Mouse (Mus musculus) urinary bladder, postnatal 25 days (tissue): Measurements from ENCODE around the gene Lpar4.

ENCODE experiments used
- DNase-seq: peaks from one replicate; pipeline ENCODE4 v3.0.0; 2022; ENCODE audit warnings: low spot score

Lpar4 gene

GRCm38 (mm10) chrX:106920175-106920827 is at the start of gene Lpar4:
Gene Lpar4, plus strand, starts transcription at chrX:106920625.
- DNase-seq = peak; percentile 2

DNA sequence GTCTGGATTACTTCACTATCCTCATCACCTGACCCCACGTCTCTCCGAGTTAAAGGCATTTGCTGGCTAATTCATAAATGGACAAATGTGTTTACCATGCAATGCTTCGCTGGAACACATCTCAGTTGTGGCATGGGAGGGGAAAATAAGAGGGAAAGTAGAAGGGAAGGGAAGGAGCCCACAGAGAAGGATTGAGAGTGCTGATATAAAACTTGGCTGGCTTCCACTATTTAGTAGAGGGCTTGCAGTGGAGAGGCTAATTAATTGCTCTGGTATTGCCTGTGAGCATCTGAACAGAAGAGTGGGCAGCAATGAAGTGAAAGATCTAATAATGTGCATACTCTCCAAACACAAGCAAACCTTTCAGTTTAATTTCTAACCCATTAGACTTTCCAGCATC is 49.0 kb upstream of the Lpar4 start:
- no peak for DNase-seq

- DNase-seq = no peak
Observed at GRCm38 (mm10) chrX:106871894-106872293, 48.5 kb upstream of the Lpar4 start.

DNA sequence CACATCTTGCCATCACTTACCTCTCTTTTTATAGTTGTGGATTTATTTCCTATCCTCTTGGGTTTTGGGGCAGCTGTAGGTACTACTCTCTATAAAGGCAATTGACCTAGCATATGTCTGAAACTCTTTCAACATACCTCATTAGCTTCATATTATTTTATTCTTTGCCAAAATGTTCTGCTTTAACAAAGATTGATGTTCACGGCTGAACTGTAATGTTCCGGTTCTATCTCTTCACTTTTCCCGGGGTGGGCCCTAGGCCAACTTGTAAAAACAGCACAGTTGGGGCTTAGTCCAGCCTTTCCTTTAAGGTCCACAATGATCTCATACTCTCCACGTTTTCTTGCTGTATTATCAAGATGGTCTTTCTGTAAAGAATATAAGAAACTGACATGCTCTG is 48.1 kb upstream of the Lpar4 start:
- no peak for DNase-seq

DNA sequence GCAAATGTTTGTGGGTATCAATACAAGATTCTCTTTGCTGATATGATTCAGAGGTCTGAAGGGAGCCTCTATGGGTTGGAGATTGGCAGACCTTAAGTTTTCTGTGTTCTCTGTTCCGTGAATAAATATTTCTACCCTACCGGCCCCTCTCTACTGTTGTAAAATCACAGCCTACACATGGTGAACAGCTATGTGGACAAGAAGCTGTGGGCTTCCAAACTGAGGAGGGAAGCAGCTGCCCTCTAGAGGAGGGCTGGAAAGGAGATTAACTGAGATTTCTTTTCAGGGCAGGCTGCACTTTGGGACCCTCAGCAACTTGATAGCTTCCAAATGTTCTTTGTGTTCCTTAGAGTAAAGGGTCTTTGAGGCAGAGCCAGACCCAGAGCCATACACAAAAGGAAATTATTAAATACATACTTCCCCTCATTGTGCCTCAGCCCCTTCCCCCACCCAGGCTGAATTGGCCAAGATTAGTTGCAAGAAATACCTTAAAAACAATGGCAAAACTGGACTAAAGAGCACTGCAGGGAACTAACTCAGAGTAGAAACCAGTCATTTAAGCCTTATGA is 22.6 kb upstream of the Lpar4 start:
- no peak for DNase-seq

- no peak for DNase-seq
Observed at GRCm38 (mm10) chrX:106920828-106921619, 599 bp downstream of the Lpar4 start.

DNA sequence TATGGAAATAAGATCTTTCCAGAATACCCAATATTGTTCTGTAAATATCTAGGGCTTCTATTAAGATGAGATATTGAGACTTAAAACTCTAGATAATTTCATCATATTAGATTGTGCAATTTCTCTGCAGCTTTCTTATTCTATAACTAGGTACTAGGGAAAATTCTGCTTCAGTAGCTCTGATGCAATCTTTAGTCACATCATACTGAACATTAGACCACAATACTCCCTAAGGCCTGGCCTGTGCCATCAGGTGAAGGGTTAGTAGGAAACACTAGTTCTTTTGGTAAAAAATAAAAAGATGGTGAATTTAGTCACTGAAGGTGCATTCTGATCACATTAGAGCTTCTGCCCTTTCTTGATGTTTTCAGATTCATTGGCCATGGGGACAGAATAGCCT is 4.1 kb downstream of the Lpar4 start:
- no peak for DNase-seq

DNA sequence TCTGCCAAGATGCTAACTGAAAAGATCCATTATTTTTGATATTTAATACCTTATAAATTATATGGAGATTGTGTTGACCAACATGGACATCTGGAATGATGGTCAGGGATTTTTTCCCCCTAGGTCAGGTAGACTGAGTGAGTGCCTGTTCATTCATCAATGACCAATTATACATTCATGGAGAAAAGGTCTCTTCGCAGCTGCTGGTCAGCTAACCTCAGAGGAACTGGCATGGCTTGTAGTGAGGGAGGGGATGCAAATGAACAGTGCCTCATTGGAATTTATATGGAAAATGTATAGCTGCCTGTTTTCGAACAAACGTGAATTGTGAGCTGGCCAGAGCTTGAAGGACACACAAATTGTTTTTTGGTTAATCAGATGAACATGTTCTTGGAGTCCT is 18.9 kb downstream of the Lpar4 start:
- DNase-seq = no peak

DNA sequence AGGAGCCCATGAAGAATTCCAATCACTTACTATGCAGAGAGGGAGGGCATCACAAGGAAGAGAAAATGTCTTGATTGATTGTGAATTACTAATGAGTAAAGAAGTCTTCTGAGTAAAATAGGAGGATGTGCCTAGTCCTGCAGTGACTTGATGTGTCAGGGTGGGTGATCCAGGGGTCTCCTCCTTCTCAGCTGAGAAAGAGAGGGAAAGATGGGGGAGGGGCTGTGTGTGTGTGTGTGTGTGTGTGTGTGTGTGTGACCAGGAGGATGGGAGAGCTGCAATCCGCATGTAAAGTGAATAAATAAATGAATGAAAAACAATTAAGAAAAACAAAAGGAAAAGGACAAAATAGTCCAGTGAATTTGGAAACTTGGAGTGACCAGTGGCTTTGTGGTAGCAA is 30.1 kb downstream of the Lpar4 start:
- DNase-seq = no peak

- DNase-seq = no peak
Observed at GRCm38 (mm10) chrX:106951016-106951415, 30.6 kb downstream of the Lpar4 start.

DNA sequence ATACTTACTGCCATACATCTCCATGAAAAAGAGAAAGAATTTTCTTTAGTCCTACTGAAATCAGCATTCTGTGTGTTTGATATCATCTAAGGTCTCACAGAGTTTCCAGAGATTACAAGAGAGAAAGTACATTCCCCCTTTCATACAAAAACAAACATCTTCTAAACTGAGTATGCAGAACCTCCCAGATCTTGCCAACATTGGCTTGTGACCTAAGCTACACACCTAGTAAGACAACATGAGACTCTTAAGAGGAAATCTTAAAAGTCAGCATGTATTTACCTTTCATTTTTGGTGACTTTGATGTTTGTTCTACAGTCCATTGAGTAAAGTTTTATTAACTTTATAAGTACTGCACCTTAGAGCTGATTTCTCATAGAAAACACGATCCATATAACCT is 33.4 kb downstream of the Lpar4 start:
- DNase-seq = no peak

DNA sequence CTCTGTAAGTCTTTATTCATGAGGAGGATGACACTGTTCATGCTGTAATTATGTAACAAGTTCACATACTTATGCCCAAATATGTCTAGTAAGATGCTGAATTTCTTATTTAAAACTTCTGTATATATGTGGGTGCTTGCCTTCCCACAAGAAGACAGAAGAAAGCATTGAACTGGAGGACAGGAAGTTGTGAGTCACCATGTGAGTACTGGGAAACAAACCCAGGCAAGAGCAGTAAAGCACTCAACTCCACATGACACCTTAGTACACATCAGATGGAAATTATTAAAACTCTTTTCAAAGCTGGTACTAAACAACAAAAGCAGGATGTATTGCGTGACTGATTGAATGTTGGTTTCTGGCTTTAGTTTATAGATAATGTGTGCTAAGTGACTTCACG is 41.8 kb downstream of the Lpar4 start:
- no peak for DNase-seq

- peak; percentile 7 for DNase-seq
Observed at GRCm38 (mm10) chrX:106964326-106964725, 43.9 kb downstream of the Lpar4 start.
